Mouse (Mus musculus) ES-E14 (cell line): ENCODE measurements at regions not wholly inside any gene's neighbourhood (a gene's known extent, or its start where the extent isn't known, plus 50 kb on each side); places are given as distances from the start of the nearest gene placed in this dataset.

Experiments
- DNase-seq: peaks from one replicate; pipeline ENCODE4 v3.0.0-alpha.2; 2013; ENCODE audit warnings: low read depth, low spot score
- H3K27ac ChIP-seq: 2 replicates; pipeline ENCODE4 v1.5.1; 2012; ENCODE audit warnings: low read depth, mild to moderate bottlenecking, low read length, moderate library complexity, mixed read lengths; ENCODE audit not compliant: poor library complexity, insufficient read depth, severe bottlenecking
- H3K36me3 ChIP-seq: 2 replicates; pipeline ENCODE4 v1.6.1; 2012; ENCODE audit warnings: mild to moderate bottlenecking, low read length, moderate library complexity, mixed read lengths; ENCODE audit not compliant: control insufficient read depth, poor library complexity, insufficient read depth, severe bottlenecking
- H3K4me1 ChIP-seq, 2 experiments: fragments of 150-350 bp in 1 of 2; sonication (generic) in 1 of 2; 2 replicates each; pipeline ENCODE4 v1.6.1; 2012; ENCODE audit warnings: low read length in 2 of 2, mild to moderate bottlenecking in 1 of 2, mixed read lengths in 1 of 2; ENCODE audit not compliant: control insufficient read depth in 2 of 2, insufficient read depth in 2 of 2, poor library complexity in 1 of 2
- H3K4me3 ChIP-seq, 2 experiments: fragments of 150-350 bp in 1 of 2; sonication (generic) in 1 of 2; 2 replicates each; pipeline ENCODE4 v1.5.1; 2012; ENCODE audit warnings: low read length in 2 of 2, low read depth in 1 of 2, mild to moderate bottlenecking in 1 of 2, mixed read lengths in 1 of 2; ENCODE audit not compliant: insufficient read depth in 1 of 2, poor library complexity in 1 of 2, severe bottlenecking in 1 of 2
- H3K9ac ChIP-seq: 2 replicates; pipeline ENCODE4 v1.6.1; 2012; ENCODE audit warnings: low read depth, mild to moderate bottlenecking, low read length, mixed read lengths; ENCODE audit not compliant: poor library complexity, insufficient read depth, severe bottlenecking
- H3K9me3 ChIP-seq: fragments of 150-350 bp; sonication (generic); 2 replicates; pipeline ENCODE4 v1.6.1; 2012; ENCODE audit warnings: low read depth, mild to moderate bottlenecking, low read length; ENCODE audit not compliant: control insufficient read depth, insufficient read depth
- CHD2 ChIP-seq: IDR thresholded peaks from 2 replicates; pipeline ENCODE4 v1.6.1; 2014; ENCODE audit warnings: mild to moderate bottlenecking, low read depth, low read length, inconsistent platforms
- HCFC1 ChIP-seq: IDR thresholded peaks from 2 replicates; pipeline ENCODE4 v1.6.1; 2012; ENCODE audit warnings: low read length, inconsistent platforms, borderline replicate concordance; ENCODE audit not compliant: insufficient read depth
- MAFK ChIP-seq: IDR thresholded peaks from 2 replicates; pipeline ENCODE4 v1.6.1; 2014; ENCODE audit warnings: mild to moderate bottlenecking, low read depth, low read length, inconsistent platforms; ENCODE audit not compliant: insufficient read depth
- ZC3H11A ChIP-seq: IDR thresholded peaks from 2 replicates; pipeline ENCODE4 v1.6.1; 2012; ENCODE audit warnings: low read depth, mild to moderate bottlenecking, inconsistent platforms, low read length, borderline replicate concordance
- ZNF384 ChIP-seq: IDR thresholded peaks from 2 replicates; pipeline ENCODE4 v1.6.1; 2012; ENCODE audit warnings: low read depth, low read length, inconsistent platforms
- in situ Hi-C, 2 experiments: fragments of 600-800 bp; cut with MboI; formaldehyde crosslinking; loops; one replicate each; pipeline ENCODE4 v1.15.1; 2025; ENCODE audit warnings: low sequenced_read_pairs in 2 of 2, inconsistent platforms in 1 of 2; ENCODE audit not compliant: unreplicated experiment in 2 of 2

DNA sequence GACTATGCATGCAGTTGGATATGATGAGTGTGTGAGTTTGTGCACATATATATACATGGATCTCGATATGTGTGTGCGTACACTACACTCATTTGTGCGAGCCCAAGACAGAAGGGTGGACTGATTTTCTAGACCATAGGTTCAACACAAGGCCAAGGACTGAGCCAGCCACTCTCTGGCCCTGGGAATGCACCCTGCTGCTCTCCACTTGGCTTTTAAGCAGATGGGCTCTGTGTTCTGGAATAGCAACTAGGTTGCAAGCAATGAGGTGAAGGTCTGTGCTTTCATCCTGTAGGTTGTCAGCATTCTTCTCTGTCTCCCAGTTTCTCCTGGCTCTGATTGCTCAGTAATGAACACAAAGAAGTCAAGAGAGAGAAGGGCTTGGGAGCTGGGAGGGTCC, 66.5 kb downstream of the Gadd45g start:
- in situ Hi-C loops, result no loop called here
- Histone ChIP-seq H3K9me3 (no peaks in the 10 kb centered on the region), H3K9ac (no peak overlapping the region), H3K4me3 (no peak overlapping the region), H3K36me3 (no peaks in the 10 kb centered on the region), H3K27ac (no peak overlapping the region), H3K4me1 (peaks cover 3 to 21% of the 10 kb centered on the region in 2 experiments; a peak in 3 of 4 replicates)
- DNase-seq, result no peak
- TF ChIP-seq MAFK (no peak), ZNF384 (no peak), HCFC1 (no peak), CHD2 (no peak), ZC3H11A (no peak)

DNA sequence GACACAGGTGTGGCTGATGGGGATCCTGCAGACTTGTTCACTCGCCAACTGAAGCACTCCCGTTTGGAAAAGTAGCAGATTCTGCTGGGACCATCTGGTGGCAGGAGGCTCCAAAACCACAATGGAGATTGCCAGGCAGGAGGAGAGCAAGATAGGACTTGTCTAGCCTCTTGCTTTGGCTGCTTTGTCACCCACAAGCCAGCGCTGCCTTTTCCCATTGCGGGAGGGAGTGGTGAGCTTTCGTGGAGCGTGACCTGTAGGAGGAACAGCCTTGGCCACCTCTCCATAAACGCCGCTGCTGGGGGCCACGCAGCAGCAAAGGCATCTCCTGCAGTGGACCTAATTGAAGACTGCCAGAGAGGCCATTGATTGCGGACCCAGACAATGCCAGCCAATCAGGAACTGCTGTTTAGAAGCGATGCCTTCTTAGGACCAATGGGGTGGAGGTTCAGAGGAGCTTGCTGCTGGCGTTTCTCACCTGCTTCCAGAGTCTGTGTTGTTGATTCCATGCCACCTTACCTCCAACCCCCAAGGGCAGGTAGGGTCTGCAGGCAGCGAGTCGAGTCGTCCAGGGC, 70.3 kb downstream of the Gadd45g start:
- Histone ChIP-seq H3K4me1 (peaks cover 17 to 42% of the 10 kb centered on the region in 2 experiments), H3K27ac (no peak overlapping the region), H3K36me3 (no peaks in the 10 kb centered on the region), H3K9me3 (no peaks in the 10 kb centered on the region), H3K4me3 (no peak overlapping the region), H3K9ac (no peak overlapping the region)
- no peak for DNase-seq
- in situ Hi-C loops, result no loop called here
- TF ChIP-seq MAFK (no peak), ZC3H11A (no peak), ZNF384 (no peak), CHD2 (no peak), HCFC1 (no peak)

DNA sequence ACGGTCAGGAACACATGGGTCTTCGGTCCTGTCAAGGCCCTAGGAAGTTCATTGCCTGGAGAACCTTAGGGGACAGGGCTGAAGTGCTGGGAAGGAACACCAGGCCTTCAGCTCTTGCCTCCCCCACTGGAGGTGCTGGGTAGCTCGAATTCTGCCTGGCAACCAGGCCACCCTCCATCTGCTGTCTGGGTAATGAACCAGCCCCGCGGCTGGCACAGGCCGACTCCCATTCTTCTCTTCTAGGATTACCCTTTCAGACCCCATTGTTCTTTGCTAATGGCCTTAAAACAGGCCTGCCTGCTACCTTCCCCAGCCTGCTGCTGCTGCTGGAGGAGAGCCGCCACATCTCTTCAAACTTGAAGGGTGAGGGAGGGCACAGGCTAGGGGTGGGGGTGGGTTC, 71.2 kb downstream of the Gadd45g start:
- Histone ChIP-seq H3K27ac (no peak overlapping the region; the same call in 1 of the 2 replicates), H3K9ac (no peak overlapping the region), H3K36me3 (no peaks in the 10 kb centered on the region), H3K4me3 (no peak overlapping the region), H3K4me1 (peaks cover 22 to 42% of the 10 kb centered on the region in 2 experiments), H3K9me3 (no peaks in the 10 kb centered on the region)
- TF ChIP-seq ZNF384, result no peak
- no peak for TF ChIP-seq MAFK
- TF ChIP-seq CHD2, result no peak
- TF ChIP-seq HCFC1, result no peak
- TF ChIP-seq ZC3H11A, result no peak
- DNase-seq, result no peak
- in situ Hi-C loops, result no loop called here

DNA sequence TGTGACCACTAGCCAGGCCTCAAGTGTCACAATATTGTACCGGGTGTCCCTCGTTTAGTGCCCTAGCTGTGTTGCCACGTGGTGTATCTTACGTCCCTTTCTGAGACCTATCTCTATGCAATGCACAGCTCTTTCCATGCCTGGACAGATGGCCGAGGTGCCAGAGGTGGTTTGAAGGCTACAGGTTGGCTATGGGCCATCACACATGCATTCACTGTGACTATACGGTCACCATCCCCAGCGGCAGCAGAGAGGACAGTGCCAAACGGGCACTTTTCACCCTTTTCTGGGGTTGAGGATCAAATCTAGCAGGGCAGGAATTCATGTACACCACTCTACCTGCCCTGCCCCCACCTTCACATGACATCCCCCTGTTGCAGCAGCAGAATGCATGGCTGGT, 71.6 kb downstream of the Gadd45g start:
- Histone ChIP-seq H3K9me3 (no peaks in the 10 kb centered on the region), H3K9ac (no peak overlapping the region), H3K36me3 (no peaks in the 10 kb centered on the region), H3K27ac (no peak overlapping the region), H3K4me1 (peaks cover 22 to 42% of the 10 kb centered on the region in 2 experiments), H3K4me3 (no peak overlapping the region)
- TF ChIP-seq ZNF384 (no peak), MAFK (no peak), HCFC1 (no peak), ZC3H11A (no peak), CHD2 (no peak)
- no peak for DNase-seq
- in situ Hi-C loops, result no loop called here

DNA sequence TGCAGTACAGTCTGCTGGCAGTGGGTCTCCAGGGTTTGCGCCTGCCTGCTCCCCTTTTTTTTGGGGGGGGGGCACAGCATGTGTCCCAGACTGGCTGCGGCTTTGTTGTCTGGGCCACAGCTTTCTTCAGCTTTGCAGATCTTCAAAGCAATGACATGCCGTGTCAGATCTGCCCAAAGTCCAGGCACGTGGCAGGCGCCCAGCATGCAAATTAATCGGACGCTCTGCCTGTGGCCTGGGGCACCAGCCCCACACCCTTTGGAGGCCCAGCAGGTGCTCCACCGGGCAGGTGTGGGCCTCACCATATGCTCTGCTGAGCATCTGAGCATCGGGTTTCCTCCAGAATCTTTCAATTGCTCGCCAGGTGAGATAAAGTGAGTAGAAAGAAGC, 72.3 kb downstream of the Gadd45g start:
- no peak for TF ChIP-seq HCFC1
- no peak for TF ChIP-seq ZNF384
- TF ChIP-seq CHD2, result no peak
- TF ChIP-seq MAFK, result no peak
- no peak for TF ChIP-seq ZC3H11A
- H3K9me3 ChIP-seq, result no peaks in the 10 kb centered on the region
- H3K4me3 ChIP-seq, result no peak overlapping the region
- H3K27ac ChIP-seq, result no peak overlapping the region
- in situ Hi-C loops, result no loop called here
- DNase-seq, result no peak
- H3K36me3 ChIP-seq, result no peaks in the 10 kb centered on the region
- no peak overlapping the region for H3K9ac ChIP-seq
- H3K4me1 ChIP-seq, result peaks cover 22 to 44% of the 10 kb centered on the region in 2 experiments
